Mouse (Mus musculus) limb, embryonic 10.5 days (tissue): ENCODE results near the gene 4931417E11Rik. TPM values are rescaled to one million over a fixed set of nuclear protein-coding genes. Genes with fewer than 3 reads are reported as not detected.

Experiments used
- DNase-seq: peaks from one replicate; pipeline ENCODE4 v3.0.0-alpha.2; 2017; ENCODE audit warnings: low spot score
- H3K27ac ChIP-seq: fragments of 300-500 bp; sonication (generic); 2 replicates; pipeline ENCODE4 v1.5.1; 2016; ENCODE audit warnings: mild to moderate bottlenecking
- H3K27me3 ChIP-seq: fragments of 300-500 bp; sonication (generic); 2 replicates; pipeline ENCODE4 v1.6.1; 2016; ENCODE audit warnings: low read depth, mild to moderate bottlenecking; ENCODE audit not compliant: poor library complexity, severe bottlenecking
- H3K36me3 ChIP-seq: fragments of 300-500 bp; sonication (generic); 2 replicates; pipeline ENCODE4 v1.6.1; 2016; ENCODE audit warnings: mild to moderate bottlenecking, moderate library complexity
- H3K4me1 ChIP-seq: fragments of 300-500 bp; sonication (generic); 2 replicates; pipeline ENCODE4 v1.6.1; 2016
- H3K4me3 ChIP-seq: fragments of 300-500 bp; sonication (generic); 2 replicates; pipeline ENCODE4 v1.5.1; 2016; ENCODE audit warnings: mild to moderate bottlenecking, moderate library complexity
- H3K9me3 ChIP-seq: fragments of 300-500 bp; sonication (generic); replicated peaks from 2 replicates; pipeline ENCODE4 v1.6.1; 2016; ENCODE audit warnings: mild to moderate bottlenecking
- WGBS: fragments of 180-500 bp; shearing (Covaris S2); methylation state at CpG from one replicate; pipeline ENCODE4 v1.1.7; 2016; 5-methylcytosine and 5-hydroxymethylcytosine counted together
- polyA plus RNA-seq: library from polyadenylated mRNA; unstranded; fragments of >200 nt; fragmentation: Nextera tagmentation; extraction: Ambion mirVana; gene quantifications from 2 replicates; pipeline ENCODE4 v1.2.1, GENCODE M21; 2016

4931417E11Rik gene
- polyA plus RNA-seq, result not detected in 2 replicates

GRCm38 (mm10) chr6:73469567-73469966, at the start of gene 4931417E11Rik:
Gene 4931417E11Rik, minus strand, starts transcription at chr6:73469667.
- Histone ChIP-seq H3K27me3 (no peaks in the 10 kb centered on the region), H3K36me3 (no peaks in the 10 kb centered on the region), H3K9me3 (no peaks in the 10 kb centered on the region), H3K4me1 (no peaks in the 10 kb centered on the region), H3K27ac (no peak within 1 kb of the TSS), H3K4me3 (no peak within 1 kb of the TSS)
- no peak for DNase-seq
- WGBS, result 93% methylated on average over 8 of the region's 8 CpGs

- 31% methylated on average over 14 of the region's 14 CpGs for WGBS
- Histone ChIP-seq H3K9me3 (no peaks in the 10 kb centered on the region), H3K4me1 (peaks cover 6% of the 10 kb centered on the region; the same call in 1 of the 2 replicates), H3K27me3 (no peaks in the 10 kb centered on the region), H3K36me3 (no peaks in the 10 kb centered on the region), H3K27ac (no peak overlapping the region), H3K4me3 (no peak overlapping the region)
- DNase-seq, result peak; percentile 89
Measured at GRCm38 (mm10) chr6:73517818-73518396, 48.4 kb upstream of the 4931417E11Rik start.

GRCm38 (mm10) chr6:73512907-73513306, 43.4 kb upstream of the 4931417E11Rik start:
- Histone ChIP-seq H3K9me3 (no peaks in the 10 kb centered on the region), H3K27me3 (no peaks in the 10 kb centered on the region), H3K4me1 (no peaks in the 10 kb centered on the region), H3K27ac (no peak overlapping the region), H3K4me3 (no peak overlapping the region), H3K36me3 (no peaks in the 10 kb centered on the region)
- DNase-seq, result no peak
- WGBS, result 15% methylated on average over 1 of the region's 1 CpGs

- no peaks in the 10 kb centered on the region for H3K27me3 ChIP-seq
- no peak for DNase-seq
- H3K9me3 ChIP-seq, result no peaks in the 10 kb centered on the region
- no peak overlapping the region for H3K27ac ChIP-seq
- no peaks in the 10 kb centered on the region for H3K36me3 ChIP-seq
- H3K4me1 ChIP-seq, result no peaks in the 10 kb centered on the region
- WGBS, result 91% methylated on average over 7 of the region's 7 CpGs
- no peak overlapping the region for H3K4me3 ChIP-seq
Measured at GRCm38 (mm10) chr6:73499631-73500030, 30.2 kb upstream of the 4931417E11Rik start.

GRCm38 (mm10) chr6:73497321-73497720, 27.9 kb upstream of the 4931417E11Rik start:
- DNase-seq, result no peak
- Histone ChIP-seq H3K27ac (no peak overlapping the region), H3K4me3 (no peak overlapping the region), H3K27me3 (no peaks in the 10 kb centered on the region), H3K9me3 (no peaks in the 10 kb centered on the region), H3K36me3 (no peaks in the 10 kb centered on the region), H3K4me1 (no peaks in the 10 kb centered on the region)
- WGBS, result 72% methylated on average over 2 of the region's 2 CpGs

GRCm38 (mm10) chr6:73490524-73490923, 21.1 kb upstream of the 4931417E11Rik start:
- Histone ChIP-seq H3K27ac (no peak overlapping the region), H3K4me1 (no peaks in the 10 kb centered on the region), H3K27me3 (no peaks in the 10 kb centered on the region), H3K9me3 (no peaks in the 10 kb centered on the region), H3K36me3 (no peaks in the 10 kb centered on the region), H3K4me3 (no peak overlapping the region)
- WGBS, result 95% methylated on average over 1 of the region's 1 CpGs
- no peak for DNase-seq

GRCm38 (mm10) chr6:73485616-73486015, 16.1 kb upstream of the 4931417E11Rik start:
- 93% methylated on average over 3 of the region's 3 CpGs for WGBS
- H3K36me3 ChIP-seq, result no peaks in the 10 kb centered on the region
- DNase-seq, result no peak
- no peak overlapping the region for H3K27ac ChIP-seq
- no peak overlapping the region for H3K4me3 ChIP-seq
- no peaks in the 10 kb centered on the region for H3K4me1 ChIP-seq
- no peaks in the 10 kb centered on the region for H3K27me3 ChIP-seq
- no peaks in the 10 kb centered on the region for H3K9me3 ChIP-seq

- Histone ChIP-seq H3K9me3 (no peaks in the 10 kb centered on the region), H3K4me1 (no peaks in the 10 kb centered on the region), H3K27me3 (no peaks in the 10 kb centered on the region), H3K27ac (no peak overlapping the region), H3K4me3 (no peak overlapping the region), H3K36me3 (no peaks in the 10 kb centered on the region)
- no peak for DNase-seq
- WGBS, result 71% methylated on average over 3 of the region's 3 CpGs
Measured at GRCm38 (mm10) chr6:73466084-73466483, 3.4 kb downstream of the 4931417E11Rik start.

- Histone ChIP-seq H3K9me3 (no peaks in the 10 kb centered on the region), H3K4me3 (no peak overlapping the region), H3K4me1 (no peaks in the 10 kb centered on the region), H3K27me3 (no peaks in the 10 kb centered on the region), H3K27ac (no peak overlapping the region), H3K36me3 (no peaks in the 10 kb centered on the region)
- DNase-seq, result no peak
- WGBS, result 86% methylated on average over 5 of the region's 5 CpGs
Measured at GRCm38 (mm10) chr6:73462543-73462942, 6.9 kb downstream of the 4931417E11Rik start.

GRCm38 (mm10) chr6:73433912-73434311, 35.6 kb downstream of the 4931417E11Rik start:
- peaks cover 7% of the 10 kb centered on the region; the same call in 1 of the 2 replicates for H3K4me1 ChIP-seq
- no peaks in the 10 kb centered on the region for H3K27me3 ChIP-seq
- WGBS, result 44% methylated on average over 3 of the region's 3 CpGs
- H3K27ac ChIP-seq, result no peak overlapping the region
- no peak for DNase-seq
- H3K9me3 ChIP-seq, result no peaks in the 10 kb centered on the region
- no peaks in the 10 kb centered on the region for H3K36me3 ChIP-seq
- H3K4me3 ChIP-seq, result no peak overlapping the region

- H3K27me3 ChIP-seq, result no peaks in the 10 kb centered on the region
- DNase-seq, result no peak
- no peak overlapping the region for H3K27ac ChIP-seq
Measured at GRCm38 (mm10) chr6:73428618-73429336, 40.7 kb downstream of the 4931417E11Rik start.

GRCm38 (mm10) chr6:73427273-73427812, 42.1 kb downstream of the 4931417E11Rik start:
- H3K9me3 ChIP-seq, result no peaks in the 10 kb centered on the region
- no peak overlapping the region for H3K4me3 ChIP-seq
- H3K27me3 ChIP-seq, result no peaks in the 10 kb centered on the region
- H3K27ac ChIP-seq, result no peak overlapping the region
- H3K36me3 ChIP-seq, result no peaks in the 10 kb centered on the region
- DNase-seq, result no peak
- WGBS, result 43% methylated on average over 1 of the region's 1 CpGs
- peaks cover 18% of the 10 kb centered on the region for H3K4me1 ChIP-seq

More at GRCm38 (mm10) chr6:73428618-73429336, 40.7 kb downstream of the 4931417E11Rik start:
- 41% methylated on average over 14 of the region's 14 CpGs for WGBS
- H3K36me3 ChIP-seq, result no peaks in the 10 kb centered on the region
- H3K4me1 ChIP-seq, result peaks cover 18% of the 10 kb centered on the region
- no peak overlapping the region for H3K4me3 ChIP-seq
- no peaks in the 10 kb centered on the region for H3K9me3 ChIP-seq
